Mouse (Mus musculus): Measurements from ENCODE around the gene Foxj3.

The Foxj3 gene

DNA sequence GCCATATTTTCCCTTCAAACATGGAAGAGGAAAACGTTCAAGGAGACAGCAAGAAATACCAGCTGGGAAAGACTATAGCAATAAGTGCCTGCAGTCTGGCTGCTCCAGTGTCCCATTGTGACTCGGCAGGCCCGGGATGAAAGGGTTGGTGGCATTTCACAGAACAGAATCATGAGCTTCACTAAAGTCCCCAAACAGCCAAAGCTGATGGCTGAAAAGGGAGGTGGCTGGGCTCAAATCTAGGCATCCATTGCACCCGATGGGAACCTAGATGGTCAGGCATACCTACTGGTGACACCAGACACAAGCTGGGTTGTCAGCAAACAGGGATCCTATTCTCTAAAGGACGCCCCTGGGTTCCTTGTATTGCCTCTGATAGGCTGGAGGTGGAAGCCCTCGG lies 101.1 kb downstream of the Foxj3 start:
- no peak for DNase-seq

DNA sequence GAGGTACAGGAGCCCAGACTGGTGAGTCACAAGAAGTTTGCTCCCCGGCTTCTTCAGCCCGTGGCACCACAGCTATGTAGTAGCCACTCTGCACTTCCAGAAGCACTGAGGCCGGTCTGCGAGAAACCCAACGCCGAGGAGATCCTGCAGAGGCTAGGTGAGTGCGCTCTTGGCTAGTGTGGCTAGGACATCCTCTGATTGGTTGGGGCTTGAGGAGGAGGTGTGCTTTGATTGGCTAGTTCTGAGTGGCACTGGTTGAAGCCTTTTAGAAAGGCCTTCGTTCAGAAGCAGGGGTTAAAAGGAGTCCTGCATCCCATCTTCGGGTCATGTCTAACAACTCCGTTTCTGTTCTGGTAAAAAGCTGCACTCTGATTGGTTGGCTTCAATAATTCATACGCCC lies 101.9 kb downstream of the Foxj3 start:
- DNase-seq, result no peak

DNA sequence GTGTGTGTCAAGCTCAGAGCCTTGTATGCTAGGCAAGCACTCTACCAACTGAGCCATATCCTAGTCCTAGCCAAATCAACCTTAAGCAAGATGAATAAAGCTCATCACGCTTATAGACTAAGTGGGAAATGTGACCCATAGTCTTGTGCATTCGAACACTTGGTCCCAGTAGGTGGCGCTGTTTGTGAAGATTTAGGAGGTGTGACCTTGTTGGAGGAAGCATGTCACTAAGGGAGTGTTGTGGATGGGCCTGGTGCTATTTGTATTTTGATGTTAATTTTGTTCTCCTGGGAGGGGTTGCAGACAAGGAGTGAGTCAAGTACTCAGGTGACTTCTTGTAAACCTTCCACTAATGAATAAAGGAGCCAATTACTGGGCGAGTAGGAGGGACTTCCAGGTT lies 105.9 kb downstream of the Foxj3 start:
- DNase-seq, result no peak

DNA sequence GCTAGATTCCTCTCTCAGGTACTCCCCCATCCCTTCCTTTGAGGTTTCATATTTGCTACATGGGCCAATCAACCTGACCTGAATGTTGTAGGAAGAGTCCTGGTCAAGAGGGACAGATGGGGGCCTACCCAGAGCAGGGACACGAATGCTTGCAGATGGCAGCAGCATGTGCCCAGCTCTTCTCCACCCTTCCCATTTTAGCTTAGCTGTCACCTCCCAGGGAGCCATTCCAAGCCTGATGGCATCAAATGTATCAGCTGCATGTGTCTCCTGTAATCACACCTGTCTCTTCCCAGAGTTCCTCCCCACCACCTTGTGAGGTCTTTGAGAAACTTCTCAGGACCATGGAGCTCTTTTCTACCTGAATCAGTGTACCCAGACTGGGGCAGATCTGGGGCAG lies 120.2 kb downstream of the Foxj3 start:
- no peak for DNase-seq

DNA sequence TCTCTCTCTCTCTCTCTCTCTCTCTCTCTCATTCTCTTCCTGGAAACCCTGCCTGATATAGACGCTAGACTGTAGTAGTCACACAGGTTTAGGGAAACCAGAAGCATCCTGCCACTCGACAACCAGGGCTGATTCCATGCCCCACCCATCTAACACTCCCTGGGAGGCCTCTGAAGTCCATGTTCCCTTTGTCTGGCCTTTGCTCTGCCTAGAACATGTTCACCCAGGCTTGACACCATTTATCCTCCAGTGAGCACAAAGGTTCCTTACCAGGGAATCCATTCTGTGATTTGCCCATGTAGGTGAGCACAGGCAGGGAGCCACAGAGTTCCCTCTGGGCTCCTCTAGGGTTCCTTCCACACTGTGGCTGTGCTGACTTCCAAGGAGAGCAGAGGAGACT lies 121.4 kb downstream of the Foxj3 start:
- DNase-seq, result no peak

GRCm38 (mm10) chr4:119658731-119659130 lies 121.9 kb downstream of the Foxj3 start, which contains the start of gene Guca2b:
TSS of gene Guca2b (minus strand) at chr4:119658954.
- no peak for DNase-seq

GRCm38 (mm10) chr4:119660007-119660406 lies 123.2 kb downstream of the Foxj3 start:
- no peak for DNase-seq

DNA sequence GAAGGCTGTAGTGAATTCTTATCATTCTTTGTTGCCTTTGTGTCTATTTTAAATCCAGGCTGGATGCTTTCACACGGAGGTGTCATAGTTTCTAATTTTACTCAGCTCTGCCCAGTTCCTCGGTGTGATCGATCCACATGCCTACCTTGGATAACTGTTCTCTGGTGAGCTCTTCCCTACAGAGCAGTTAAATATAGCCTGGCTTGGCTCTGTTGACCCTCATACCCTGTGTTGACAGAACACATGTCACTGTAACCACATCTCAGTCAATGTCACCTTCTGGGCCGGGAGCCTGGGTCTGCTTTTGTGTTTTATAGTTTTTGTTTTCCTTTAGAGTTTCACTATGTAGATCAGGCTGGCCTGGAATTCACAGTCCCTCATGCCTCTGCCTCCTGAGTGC lies 125.3 kb downstream of the Foxj3 start:
- no peak for DNase-seq

DNA sequence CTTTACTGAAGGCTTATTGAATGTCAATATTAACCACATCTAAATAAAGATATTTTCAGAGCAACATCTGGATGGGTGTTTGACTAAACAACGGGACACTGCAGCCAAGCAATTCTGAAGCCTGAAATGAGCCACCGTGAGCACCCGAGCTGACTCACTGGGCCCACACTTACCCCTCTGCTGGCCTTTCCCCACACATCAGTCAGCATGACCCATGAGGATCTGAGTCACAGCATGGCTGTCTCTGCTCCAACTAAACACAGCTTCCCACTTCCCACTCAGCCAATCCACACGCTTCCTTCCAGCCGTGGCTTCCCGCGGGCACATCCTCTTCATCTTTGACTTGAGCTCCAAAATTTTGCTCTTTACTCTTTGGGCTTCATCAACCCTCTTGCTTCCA lies 126.2 kb downstream of the Foxj3 start:
- DNase-seq, result no peak

DNA sequence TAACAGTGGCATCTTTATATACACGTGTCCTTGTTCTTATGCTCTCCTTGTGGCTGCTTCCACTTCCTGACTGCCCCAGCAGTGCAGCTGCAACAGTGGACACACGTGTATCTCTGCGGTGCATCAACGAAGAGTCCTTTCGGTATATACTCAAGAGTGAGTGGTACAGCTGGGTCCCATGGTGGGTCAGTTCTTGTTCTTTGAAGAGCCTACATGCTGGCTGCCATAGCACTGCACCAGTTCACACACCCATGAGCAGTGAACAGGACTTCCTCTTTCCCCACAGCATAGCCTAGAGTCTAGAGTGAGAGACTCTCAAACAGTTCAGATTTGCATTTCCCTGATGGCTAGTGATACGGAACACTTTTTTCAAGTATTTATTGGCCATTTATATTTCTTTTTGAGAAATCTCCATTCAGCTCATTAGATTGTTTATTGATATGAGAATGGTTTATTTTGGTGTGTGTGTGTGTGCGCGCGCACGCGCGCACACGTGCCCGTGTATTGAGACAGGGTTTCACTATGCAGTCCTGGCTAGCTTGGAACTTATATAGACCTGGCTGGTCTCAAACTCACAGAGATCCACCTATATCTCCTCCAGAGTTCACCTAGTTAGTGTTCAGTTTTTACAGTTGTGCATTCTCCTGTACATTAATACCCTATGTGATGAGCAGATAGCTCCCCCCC lies 126.7 kb downstream of the Foxj3 start:
- no peak for DNase-seq

DNA sequence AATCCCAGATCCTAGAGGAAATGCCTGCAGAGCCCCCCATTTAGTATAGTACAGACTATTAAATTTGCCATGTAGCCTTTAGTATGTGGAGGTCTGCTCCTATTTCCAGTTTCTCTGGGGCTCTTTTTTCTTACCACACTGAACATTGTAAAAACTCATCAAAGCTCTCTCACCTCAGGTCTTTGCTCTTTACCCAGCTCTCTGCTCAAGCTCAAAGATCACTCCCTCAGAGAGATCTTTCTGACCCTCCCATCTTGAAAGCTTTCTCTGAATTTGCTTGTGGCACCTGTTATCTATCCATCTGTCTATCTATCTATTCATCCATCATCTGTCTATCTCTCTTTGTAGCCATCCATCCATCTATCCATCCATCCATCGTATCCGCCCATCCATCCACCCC lies 128.4 kb downstream of the Foxj3 start:
- DNase-seq, result no peak

GRCm38 (mm10) chr4:119666116-119666515 lies 129.3 kb downstream of the Foxj3 start:
- no peak for DNase-seq

DNA sequence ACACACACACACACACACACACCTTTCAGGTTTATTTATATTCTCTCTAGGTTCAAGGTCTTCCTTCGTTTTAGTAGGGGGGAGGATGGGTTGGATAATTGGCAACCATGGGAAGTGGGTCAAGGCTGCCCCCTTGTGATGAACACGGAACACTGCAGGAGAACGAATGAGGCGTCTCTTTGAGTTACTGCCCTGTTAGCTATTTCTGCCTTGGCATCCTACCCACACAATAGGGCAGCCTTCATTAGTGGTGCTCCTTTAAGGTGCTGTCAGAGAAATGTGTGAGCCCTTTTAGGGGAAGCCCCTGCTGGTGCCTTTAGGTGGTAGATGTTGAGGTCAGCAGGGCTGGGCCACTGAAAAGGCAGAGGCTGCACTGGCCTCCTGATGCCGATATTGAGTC lies 130.7 kb downstream of the Foxj3 start:
- DNase-seq, result peak; percentile 72

- no peak for DNase-seq
Measured at GRCm38 (mm10) chr4:119668185-119668584, 131.4 kb downstream of the Foxj3 start.

- DNase-seq, result no peak
Measured at GRCm38 (mm10) chr4:119668596-119668995, 131.8 kb downstream of the Foxj3 start.

DNA sequence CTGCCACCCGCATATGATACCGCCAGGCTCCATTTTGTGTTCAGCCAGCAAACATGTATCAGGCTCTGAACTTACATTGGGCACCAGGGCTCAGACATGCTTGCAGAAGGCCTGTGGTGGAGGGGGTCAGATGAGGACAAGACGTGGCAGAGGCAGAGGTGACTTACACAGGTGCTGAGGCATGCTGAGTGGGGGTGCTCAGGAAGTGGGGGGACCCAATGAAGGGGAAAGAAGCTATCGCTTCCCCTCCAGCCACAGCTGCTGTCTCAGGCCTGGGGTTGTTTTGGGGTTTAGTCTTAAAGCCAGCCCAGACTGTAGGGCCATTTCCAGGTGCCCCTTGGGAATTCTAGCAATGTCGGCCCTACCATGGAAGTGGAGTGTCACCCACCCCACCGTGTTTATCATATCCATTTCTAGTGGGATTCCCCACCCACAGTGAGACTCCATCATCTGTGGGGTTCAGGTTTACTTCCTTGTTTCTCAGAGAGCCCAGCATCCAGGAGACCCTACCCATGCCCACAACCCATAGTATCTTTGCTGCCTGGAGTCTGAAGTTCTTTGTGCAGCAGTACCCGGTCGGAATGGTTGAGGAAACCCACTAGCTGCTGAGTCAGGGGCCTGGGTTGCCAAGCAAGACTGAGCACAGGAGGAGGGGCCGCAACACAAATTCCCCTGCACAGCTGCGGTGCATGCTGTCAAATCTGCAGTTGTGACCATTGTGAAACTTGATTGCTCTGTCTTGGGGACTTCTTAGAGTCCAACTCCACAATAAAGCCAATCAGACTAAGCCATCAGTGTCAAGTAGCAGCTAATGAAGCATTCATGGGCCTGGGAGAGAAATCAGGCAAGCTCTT lies 132.8 kb downstream of the Foxj3 start:
- DNase-seq, result no peak

DNA sequence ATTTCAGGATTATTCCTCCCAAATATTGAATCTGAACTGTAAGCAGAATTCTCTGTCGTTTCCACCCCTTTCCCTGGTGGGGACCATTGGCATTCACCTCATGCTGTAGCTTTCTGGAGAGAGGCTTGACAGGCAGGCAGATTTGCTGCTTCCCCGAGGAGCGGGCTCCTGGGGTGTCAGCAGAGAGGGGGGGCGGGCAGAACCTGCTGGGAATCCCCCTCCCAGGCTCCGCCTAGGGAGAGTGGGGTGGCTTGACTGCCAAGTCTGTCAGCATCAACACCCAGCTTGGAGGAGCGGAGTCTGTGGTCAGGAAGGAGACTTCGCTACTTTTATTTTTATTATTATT lies 133.4 kb downstream of the Foxj3 start:
- no peak for DNase-seq

DNA sequence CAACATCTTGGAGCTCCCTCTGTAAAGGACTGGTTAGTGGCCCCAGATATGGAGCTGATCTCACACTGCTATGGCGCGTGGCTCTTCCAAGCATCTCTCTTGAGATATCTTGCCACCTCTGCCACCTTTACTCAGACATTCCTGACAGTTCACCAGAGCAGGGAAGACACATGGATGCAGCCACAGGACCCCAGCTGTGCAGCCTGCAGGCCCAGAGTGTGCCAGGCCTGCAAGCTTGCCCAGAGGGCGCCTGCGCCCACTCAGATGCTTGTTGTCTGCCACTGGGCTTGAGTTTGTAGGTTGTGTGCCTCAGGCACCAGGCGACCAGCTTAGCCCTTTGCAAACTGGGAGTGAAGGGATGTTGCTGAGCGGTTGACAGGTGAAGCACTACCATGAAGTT lies 133.9 kb downstream of the Foxj3 start:
- DNase-seq, result peak; percentile 10

- no peak for DNase-seq
Measured at GRCm38 (mm10) chr4:119671164-119671563, 134.4 kb downstream of the Foxj3 start.

GRCm38 (mm10) chr4:119672685-119673084 lies 135.9 kb downstream of the Foxj3 start:
- DNase-seq, result no peak
